Comparison of ENCODE assay signal across 7 mouse cellular contexts in the genomic region with DNA sequence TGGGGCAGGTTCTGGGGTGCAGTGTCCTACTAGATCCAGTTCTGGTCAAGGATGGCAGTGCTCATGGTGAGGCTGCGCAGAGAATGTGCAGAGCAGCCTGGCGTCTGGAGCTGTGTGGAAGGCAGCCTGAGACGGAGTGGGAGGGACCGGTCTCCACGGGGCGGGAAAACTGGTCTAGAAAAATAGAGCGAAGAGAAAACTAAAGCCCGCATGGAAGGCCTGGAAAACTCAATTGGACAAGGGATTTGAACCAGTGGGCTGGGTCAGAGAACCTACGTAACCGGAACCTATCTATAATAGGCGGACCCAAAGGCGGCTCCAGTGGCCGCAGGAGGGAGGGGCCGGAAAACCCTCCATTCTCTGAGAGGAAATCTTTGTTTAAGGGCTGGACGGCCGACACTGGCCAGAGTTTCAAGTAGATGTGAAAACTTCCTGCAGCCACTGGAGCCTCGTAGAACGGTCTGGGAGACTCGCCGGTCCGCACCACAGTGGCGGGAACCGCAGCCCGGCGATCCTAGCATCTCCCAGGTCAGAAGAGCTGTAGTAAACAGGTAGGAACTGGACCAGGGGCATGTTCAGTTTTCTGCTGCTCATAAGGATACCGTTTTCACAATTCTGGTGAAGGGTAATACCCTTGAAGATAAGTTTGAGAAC. TPM values are rescaled to one million over a fixed set of nuclear protein-coding genes. Genes with fewer than 3 reads are reported as not detected.
DNase-seq lines count a peak whose midpoint lies in the region; ATAC-seq lines count a peak whose summit lies in the region.

A gene (plus strand): TSS at position 399 of the 654 bp plus-strand sequence.

- H3K36me3 ChIP-seq in intestine, embryonic 16.5 days (ENCODE audit: control insufficient read depth, insufficient read depth, low read length), result no peaks in the 10 kb centered on the region
- H3K36me3 ChIP-seq in midbrain, embryonic 11.5 days (ENCODE audit: control insufficient read depth, insufficient read depth, low read length), result no peaks in the 10 kb centered on the region

- H3K4me1 ChIP-seq in intestine, embryonic 16.5 days (ENCODE audit: control insufficient read depth, insufficient read depth, low read length), result peaks cover 7% of the 10 kb centered on the region; the same call in 1 of the 2 replicates
- peaks cover 2% of the 10 kb centered on the region; the same call in 1 of the 2 replicates for H3K4me1 ChIP-seq in midbrain, embryonic 11.5 days (ENCODE audit: control insufficient read depth, insufficient read depth, low read length)

- peak within 1 kb of the TSS; percentile 76 for H3K9ac ChIP-seq in intestine, embryonic 16.5 days (ENCODE audit: low read depth, low read length)
- H3K9ac ChIP-seq in midbrain, embryonic 11.5 days (ENCODE audit: low read length), result peak within 1 kb of the TSS; percentile 79

- intact Hi-C loops in left cerebral cortex, postnatal 36 days (cut with DNase I), result no loop called here

- peak within 1 kb of the TSS; percentile 68 for H3K4me2 ChIP-seq in intestine, embryonic 16.5 days (ENCODE audit: low read depth, low read length)
- peak within 1 kb of the TSS; percentile 51 for H3K4me2 ChIP-seq in midbrain, embryonic 11.5 days

- no peaks in the 10 kb centered on the region for H3K27me3 ChIP-seq in intestine, embryonic 16.5 days (replicated peaks; ENCODE audit: control insufficient read depth, insufficient read depth, low read length)
- no peaks in the 10 kb centered on the region for H3K27me3 ChIP-seq in midbrain, embryonic 11.5 days (ENCODE audit: control insufficient read depth, insufficient read depth, low read length)

- H3K9me3 ChIP-seq in intestine, embryonic 16.5 days (ENCODE audit: control insufficient read depth, low read length), result no peaks in the 10 kb centered on the region
- no peaks in the 10 kb centered on the region for H3K9me3 ChIP-seq in midbrain, embryonic 11.5 days (ENCODE audit: control insufficient read depth, low read length)

- H3K27ac ChIP-seq in intestine, embryonic 16.5 days (ENCODE audit: low read length), result peak within 1 kb of the TSS; percentile 92
- H3K27ac ChIP-seq in midbrain, embryonic 11.5 days (ENCODE audit: low read depth, low read length), result peak within 1 kb of the TSS; percentile 87

- WGBS in intestine, embryonic 16.5 days, result 8% methylated on average over 26 of the region's 26 CpGs
- WGBS in midbrain, embryonic 11.5 days, result 3% methylated on average over 26 of the region's 26 CpGs

- H3K4me3 ChIP-seq in intestine, embryonic 16.5 days (ENCODE audit: low read length), result peak within 1 kb of the TSS; percentile 63
- H3K4me3 ChIP-seq in midbrain, embryonic 11.5 days (ENCODE audit: low read depth, low read length), result peak within 1 kb of the TSS; percentile 56

- peak; percentile 99 for ATAC-seq in intestine, embryonic 16.5 days
- ATAC-seq in midbrain, embryonic 11.5 days (ENCODE audit: low FRiP score), result peak; percentile 98

- peak; percentile 86 for DNase-seq in adrenal gland, adult 8-10 months
- peak; percentile 87 for DNase-seq in embryo, embryonic 9.5 days (ENCODE audit: extremely low spot score)
- DNase-seq in gastrocnemius, postnatal 4 days (ENCODE audit: low spot score in 2 of 2), result peak; percentile 48 to 80
- DNase-seq in left cerebral cortex, postnatal 36 days (ENCODE audit: low spot score in 2 of 2), result peak; percentile 78 to 79
- peak; percentile 97 for DNase-seq in midbrain, embryonic 11.5 days (ENCODE audit: low spot score, missing footprints)
- DNase-seq in skeletal muscle tissue, adult 2 months (ENCODE audit: low read depth, low spot score), result peak; percentile 74

RNA-seq across cellular contexts. Expression of the gene that starts here (rescaled TPM):
- total RNA-seq in adrenal gland, adult 8-10 months (2022), result 1 to 10 TPM; 6.3 to 8.3 (median 7.9) TPM
- 1 to 10 TPM; 4.7 to 5.2 TPM for total RNA-seq in gastrocnemius, postnatal 4 days (2021)
- 5.9 TPM in 2 replicates for polyA plus RNA-seq in intestine, embryonic 16.5 days (2015; fragmentation: Nextera tagmentation; extraction: Ambion mirVana)
- total RNA-seq in left cerebral cortex, postnatal 36 days (2021), result 1 to 10 TPM; 6.8 to 9.5 TPM
- 25.5 and 27.2 TPM in 2 replicates for polyA plus RNA-seq in midbrain, embryonic 11.5 days (2014; fragmentation: Nextera tagmentation; extraction: Ambion mirVana)

Comparison
In these comparisons a context has a peak if more than half of its experiments do, and no peak if none do; other contexts are left out.
1. Peak in every context shown above with its lines: DNase-seq, ATAC-seq, H3K4me3 ChIP-seq and H3K27ac ChIP-seq.